Mouse (Mus musculus): ENCODE results near the gene D430041D05Rik. TPM values are rescaled to one million over a fixed set of nuclear protein-coding genes. Genes with fewer than 3 reads are reported as not detected.

D430041D05Rik gene
- polyA plus RNA-seq, 1 experiment from 2014 or later = 17.3 TPM

GRCm38 (mm10) chr2:104253341-104253740 lies 157.5 kb downstream of the D430041D05Rik start:
- 95% methylated on average over 4 of the region's 4 CpGs for WGBS

GRCm38 (mm10) chr2:104251647-104252046 lies 159.2 kb downstream of the D430041D05Rik start:
- Histone ChIP-seq H3K4me3 (ENCODE audit: low read depth, low read length) (no peak overlapping the region), H3K4me1 (ENCODE audit: control insufficient read depth, insufficient read depth, low read length) (peaks cover 3% of the 10 kb centered on the region; the same call in 1 of the 2 replicates), H3K9ac (replicated peaks; ENCODE audit: low read depth, low read length) (no peak overlapping the region), H3K27me3 (ENCODE audit: control insufficient read depth, insufficient read depth, low read length) (no peaks in the 10 kb centered on the region), H3K36me3 (ENCODE audit: control insufficient read depth, insufficient read depth, low read length) (no peaks in the 10 kb centered on the region), H3K9me3 (ENCODE audit: control insufficient read depth, low read length) (no peaks in the 10 kb centered on the region), H3K27ac (ENCODE audit: low read depth, low read length) (no peak overlapping the region), H3K4me2 (ENCODE audit: low read depth, low read length) (no peak overlapping the region)
- ATAC-seq (ENCODE audit: low read depth) = no peak; the same call in 1 of the 2 replicates
- 34% methylated on average over 4 of the region's 4 CpGs for WGBS

More at GRCm38 (mm10) chr2:104253341-104253740, 157.5 kb downstream of the D430041D05Rik start:
- Histone ChIP-seq H3K4me1 (ENCODE audit: control insufficient read depth, insufficient read depth, low read length) (peaks cover 3% of the 10 kb centered on the region; the same call in 1 of the 2 replicates), H3K9me3 (ENCODE audit: control insufficient read depth, low read length) (no peaks in the 10 kb centered on the region), H3K36me3 (ENCODE audit: control insufficient read depth, insufficient read depth, low read length) (no peaks in the 10 kb centered on the region), H3K9ac (replicated peaks; ENCODE audit: low read depth, low read length) (no peak overlapping the region), H3K27me3 (ENCODE audit: control insufficient read depth, insufficient read depth, low read length) (no peaks in the 10 kb centered on the region), H3K27ac (ENCODE audit: low read depth, low read length) (no peak overlapping the region), H3K4me3 (ENCODE audit: low read depth, low read length) (no peak overlapping the region), H3K4me2 (ENCODE audit: low read depth, low read length) (no peak overlapping the region)
- ATAC-seq (ENCODE audit: low read depth) = no peak

- H3K9me3 ChIP-seq (ENCODE audit: control insufficient read depth, low read length) = no peaks in the 10 kb centered on the region
- H3K27ac ChIP-seq (ENCODE audit: low read depth, low read length) = no peak overlapping the region
- no peak overlapping the region for H3K9ac ChIP-seq (replicated peaks; ENCODE audit: low read depth, low read length)
- no peak overlapping the region for H3K4me3 ChIP-seq (ENCODE audit: low read depth, low read length)
- H3K4me1 ChIP-seq (ENCODE audit: control insufficient read depth, insufficient read depth, low read length) = peaks cover 3% of the 10 kb centered on the region; the same call in 1 of the 2 replicates
- no peaks in the 10 kb centered on the region for H3K36me3 ChIP-seq (ENCODE audit: control insufficient read depth, insufficient read depth, low read length)
- H3K27me3 ChIP-seq (ENCODE audit: control insufficient read depth, insufficient read depth, low read length) = no peaks in the 10 kb centered on the region
- WGBS = 81% methylated on average over 2 of the region's 2 CpGs
- ATAC-seq (ENCODE audit: low read depth) = no peak
- H3K4me2 ChIP-seq (ENCODE audit: low read depth, low read length) = no peak overlapping the region
These were observed 161.0 kb downstream of the D430041D05Rik start for GRCm38 (mm10) chr2:104249856-104250255.

- Histone ChIP-seq H3K4me3 (ENCODE audit: low read depth, low read length) (no peak overlapping the region), H3K27me3 (ENCODE audit: control insufficient read depth, insufficient read depth, low read length) (no peaks in the 10 kb centered on the region), H3K27ac (ENCODE audit: low read depth, low read length) (no peak overlapping the region), H3K4me2 (ENCODE audit: low read depth, low read length) (no peak overlapping the region), H3K9ac (replicated peaks; ENCODE audit: low read depth, low read length) (no peak overlapping the region), H3K9me3 (ENCODE audit: control insufficient read depth, low read length) (no peaks in the 10 kb centered on the region), H3K36me3 (ENCODE audit: control insufficient read depth, insufficient read depth, low read length) (no peaks in the 10 kb centered on the region), H3K4me1 (ENCODE audit: control insufficient read depth, insufficient read depth, low read length) (no peaks in the 10 kb centered on the region)
- ATAC-seq (ENCODE audit: low read depth) = no peak
- 81% methylated on average over 4 of the region's 4 CpGs for WGBS
These were observed 164.0 kb downstream of the D430041D05Rik start for GRCm38 (mm10) chr2:104246851-104247250.

- WGBS = 88% methylated on average over 5 of the region's 5 CpGs
- Histone ChIP-seq H3K9ac (replicated peaks; ENCODE audit: low read depth, low read length) (no peak overlapping the region), H3K36me3 (ENCODE audit: control insufficient read depth, insufficient read depth, low read length) (no peaks in the 10 kb centered on the region), H3K9me3 (ENCODE audit: control insufficient read depth, low read length) (no peaks in the 10 kb centered on the region), H3K4me2 (ENCODE audit: low read depth, low read length) (no peak overlapping the region), H3K4me1 (ENCODE audit: control insufficient read depth, insufficient read depth, low read length) (no peaks in the 10 kb centered on the region), H3K27me3 (ENCODE audit: control insufficient read depth, insufficient read depth, low read length) (no peaks in the 10 kb centered on the region), H3K4me3 (ENCODE audit: low read depth, low read length) (no peak overlapping the region), H3K27ac (ENCODE audit: low read depth, low read length) (no peak overlapping the region)
- no peak for ATAC-seq (ENCODE audit: low read depth)
These were observed 168.8 kb downstream of the D430041D05Rik start for GRCm38 (mm10) chr2:104242055-104242454.

GRCm38 (mm10) chr2:104237141-104237540 lies 173.7 kb downstream of the D430041D05Rik start:
- H3K36me3 ChIP-seq (ENCODE audit: control insufficient read depth, insufficient read depth, low read length) = no peaks in the 10 kb centered on the region
- H3K9ac ChIP-seq (replicated peaks; ENCODE audit: low read depth, low read length) = no peak overlapping the region
- H3K27me3 ChIP-seq (ENCODE audit: control insufficient read depth, insufficient read depth, low read length) = no peaks in the 10 kb centered on the region
- no peak overlapping the region for H3K4me3 ChIP-seq (ENCODE audit: low read depth, low read length)
- no peak overlapping the region for H3K27ac ChIP-seq (ENCODE audit: low read depth, low read length)
- H3K4me2 ChIP-seq (ENCODE audit: low read depth, low read length) = no peak overlapping the region
- ATAC-seq (ENCODE audit: low read depth) = no peak
- WGBS = 85% methylated on average over 4 of the region's 4 CpGs
- no peaks in the 10 kb centered on the region for H3K9me3 ChIP-seq (ENCODE audit: control insufficient read depth, low read length)
- no peaks in the 10 kb centered on the region for H3K4me1 ChIP-seq (ENCODE audit: control insufficient read depth, insufficient read depth, low read length)

GRCm38 (mm10) chr2:104230444-104230843 lies 180.4 kb downstream of the D430041D05Rik start:
- H3K9me3 ChIP-seq (ENCODE audit: control insufficient read depth, low read length) = no peaks in the 10 kb centered on the region
- H3K4me1 ChIP-seq (ENCODE audit: control insufficient read depth, insufficient read depth, low read length) = no peaks in the 10 kb centered on the region
- H3K27ac ChIP-seq (ENCODE audit: low read depth, low read length) = no peak overlapping the region
- 75% methylated on average over 2 of the region's 2 CpGs for WGBS
- ATAC-seq (ENCODE audit: low read depth) = no peak
- H3K9ac ChIP-seq (replicated peaks; ENCODE audit: low read depth, low read length) = no peak overlapping the region
- no peaks in the 10 kb centered on the region for H3K36me3 ChIP-seq (ENCODE audit: control insufficient read depth, insufficient read depth, low read length)
- H3K27me3 ChIP-seq (ENCODE audit: control insufficient read depth, insufficient read depth, low read length) = no peaks in the 10 kb centered on the region
- H3K4me3 ChIP-seq (ENCODE audit: low read depth, low read length) = no peak overlapping the region
- H3K4me2 ChIP-seq (ENCODE audit: low read depth, low read length) = no peak overlapping the region

- Histone ChIP-seq H3K27me3 (ENCODE audit: control insufficient read depth, insufficient read depth, low read length) (no peaks in the 10 kb centered on the region), H3K27ac (ENCODE audit: low read depth, low read length) (no peak overlapping the region), H3K4me1 (ENCODE audit: control insufficient read depth, insufficient read depth, low read length) (no peaks in the 10 kb centered on the region), H3K4me2 (ENCODE audit: low read depth, low read length) (no peak overlapping the region), H3K9me3 (ENCODE audit: control insufficient read depth, low read length) (no peaks in the 10 kb centered on the region), H3K36me3 (ENCODE audit: control insufficient read depth, insufficient read depth, low read length) (no peaks in the 10 kb centered on the region), H3K9ac (replicated peaks; ENCODE audit: low read depth, low read length) (no peak overlapping the region), H3K4me3 (ENCODE audit: low read depth, low read length) (no peak overlapping the region)
- ATAC-seq (ENCODE audit: low read depth) = no peak
- 92% methylated on average over 4 of the region's 4 CpGs for WGBS
These were observed 184.8 kb downstream of the D430041D05Rik start for GRCm38 (mm10) chr2:104226057-104226456.

GRCm38 (mm10) chr2:104219733-104220391 lies 191.0 kb downstream of the D430041D05Rik start:
- Histone ChIP-seq H3K4me2 (ENCODE audit: low read depth, low read length) (no peak overlapping the region), H3K27ac (ENCODE audit: low read depth, low read length) (no peak overlapping the region), H3K27me3 (ENCODE audit: control insufficient read depth, insufficient read depth, low read length) (no peaks in the 10 kb centered on the region), H3K9me3 (ENCODE audit: control insufficient read depth, low read length) (no peaks in the 10 kb centered on the region), H3K4me1 (ENCODE audit: control insufficient read depth, insufficient read depth, low read length) (0 out of 2 replicates have a peak, but pooled peaks cover 7% of the 10 kb centered on the region), H3K4me3 (ENCODE audit: low read depth, low read length) (no peak overlapping the region), H3K36me3 (ENCODE audit: control insufficient read depth, insufficient read depth, low read length) (no peaks in the 10 kb centered on the region), H3K9ac (replicated peaks; ENCODE audit: low read depth, low read length) (no peak overlapping the region)
- WGBS = 30% methylated on average over 14 of the region's 14 CpGs
- peak; percentile 13; the same call in 1 of the 2 replicates for ATAC-seq (ENCODE audit: low read depth)
